Mouse (Mus musculus) adipocyte (in vitro differentiated cells): ENCODE results near the gene Gjb4.

Experiments used
- DNase-seq: peaks from one replicate; pipeline ENCODE4 v3.0.0-alpha.2; 2016; ENCODE audit warnings: low spot score

Gjb4 gene

DNA sequence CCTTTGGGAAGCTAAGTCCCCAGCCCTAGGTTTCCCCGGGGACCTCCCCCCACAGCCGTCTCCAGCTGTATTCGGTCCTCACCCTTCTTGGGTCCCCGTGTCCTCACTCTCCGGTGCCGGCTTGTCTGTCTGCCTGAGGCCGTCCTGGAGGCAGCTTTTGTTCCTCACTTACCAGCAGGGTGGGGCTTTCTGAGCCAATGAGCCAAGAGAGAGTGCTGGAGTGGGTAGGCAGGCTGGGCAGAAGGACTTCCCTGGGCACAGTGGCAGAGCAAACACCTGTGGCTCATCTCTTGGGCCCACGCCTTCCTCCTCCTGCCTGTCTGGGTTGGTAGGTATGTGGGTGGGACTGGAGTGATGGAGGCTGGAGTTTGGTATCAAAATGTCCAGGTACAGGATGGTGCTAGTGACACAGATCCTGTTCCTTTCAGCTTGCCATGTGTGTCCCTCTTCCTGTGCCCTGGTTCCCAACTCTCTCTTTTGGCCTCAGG lies at the start of gene Gjb4:
Gene Gjb4, minus strand, starts transcription at position 131 of the 488 bp plus-strand sequence.
- DNase-seq, result no peak

GRCm38 (mm10) chr4:127402614-127403013 lies 48.7 kb upstream of the Gjb4 start:
- DNase-seq, result no peak

GRCm38 (mm10) chr4:127402166-127402565 lies 48.3 kb upstream of the Gjb4 start:
- DNase-seq, result no peak

DNA sequence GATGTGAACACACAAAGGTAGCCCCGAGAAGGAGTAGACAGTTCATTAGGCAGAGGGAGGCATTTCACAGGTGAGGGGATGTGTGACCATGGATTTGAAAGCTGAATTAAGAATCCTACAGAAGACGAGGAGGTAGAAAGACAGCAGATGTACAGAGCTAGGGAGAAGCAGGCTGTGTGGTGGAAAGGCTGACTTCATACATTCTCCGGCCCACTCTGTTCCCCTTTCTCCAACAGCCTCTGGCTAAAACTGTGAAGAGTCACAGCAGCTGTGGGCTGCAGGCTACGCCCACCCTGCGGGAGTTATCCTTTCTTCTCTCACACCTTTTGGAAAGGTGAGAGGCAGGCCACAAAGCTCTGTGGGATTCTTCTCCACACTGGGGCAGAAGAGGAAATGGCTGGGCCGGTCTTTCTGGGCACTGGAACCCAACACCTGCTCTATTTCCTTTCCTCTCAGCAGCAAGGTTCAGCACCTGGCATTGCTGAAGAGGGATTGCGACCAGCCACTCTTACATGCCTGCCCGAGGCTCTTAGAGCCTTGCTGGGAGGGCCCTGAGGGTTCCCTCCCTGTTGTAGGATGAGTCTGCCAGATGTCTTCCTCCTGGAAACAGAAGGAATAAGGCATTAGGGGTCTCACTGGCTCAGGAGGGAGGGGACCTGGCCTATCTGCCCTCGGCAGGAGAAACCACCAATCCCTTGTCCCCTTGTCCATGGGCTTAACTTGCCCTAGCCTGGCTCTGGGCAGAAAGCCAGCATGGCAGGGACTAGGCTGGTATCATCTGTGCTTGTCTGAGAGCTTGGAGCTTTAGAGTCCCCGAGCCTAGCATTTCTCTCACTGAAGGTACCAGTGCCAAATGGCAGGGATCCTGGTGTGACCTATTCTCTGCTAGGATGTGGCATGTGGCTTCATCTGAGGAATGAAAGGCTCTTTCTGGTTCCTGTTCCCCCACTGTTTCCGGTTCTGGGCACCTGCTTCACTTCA lies 46.6 kb upstream of the Gjb4 start:
- no peak for DNase-seq

- no peak for DNase-seq
These were observed 41.7 kb upstream of the Gjb4 start for GRCm38 (mm10) chr4:127395591-127395990.

DNA sequence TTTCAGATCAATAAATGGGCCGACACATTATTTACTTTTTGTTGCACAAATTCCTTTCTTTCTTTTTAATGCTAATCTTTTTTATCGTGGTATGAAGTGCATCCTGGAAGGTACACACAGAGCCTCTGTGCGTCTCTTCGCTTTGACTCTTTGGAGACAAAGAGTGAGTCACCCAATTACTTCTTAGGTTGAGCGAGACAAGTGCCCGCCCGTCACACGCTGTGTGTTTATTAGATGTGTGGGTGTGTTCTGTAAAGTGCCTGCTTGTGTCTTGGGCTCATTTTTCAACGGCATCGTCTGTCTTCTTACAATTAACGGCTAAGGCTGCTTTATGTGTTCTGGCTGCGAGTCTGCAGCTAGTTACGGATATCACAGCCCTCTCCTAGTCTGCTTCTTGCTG lies 35.8 kb upstream of the Gjb4 start:
- DNase-seq, result no peak

- no peak for DNase-seq
These were observed 23.5 kb upstream of the Gjb4 start for GRCm38 (mm10) chr4:127377344-127377743.

GRCm38 (mm10) chr4:127375541-127376177 lies 21.8 kb upstream of the Gjb4 start:
- no peak for DNase-seq

DNA sequence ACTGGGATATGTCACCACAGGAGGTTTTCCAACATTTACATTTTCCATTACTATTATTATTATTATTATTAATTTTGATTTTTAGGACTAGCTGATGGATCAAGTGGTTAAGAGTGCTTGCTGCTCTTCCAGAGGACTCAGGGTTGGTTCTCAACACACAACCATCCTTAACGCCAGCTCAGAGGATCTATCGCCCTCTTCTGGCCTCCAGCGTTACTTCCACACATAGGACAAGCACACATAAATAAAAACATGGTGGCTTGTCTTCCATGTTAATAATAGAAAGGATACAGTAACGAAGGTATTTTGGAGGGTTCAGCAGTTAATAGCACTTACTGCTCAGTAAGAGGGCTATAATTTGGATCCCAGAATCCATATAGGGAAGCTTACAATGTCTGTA lies 20.8 kb upstream of the Gjb4 start:
- DNase-seq, result no peak

DNA sequence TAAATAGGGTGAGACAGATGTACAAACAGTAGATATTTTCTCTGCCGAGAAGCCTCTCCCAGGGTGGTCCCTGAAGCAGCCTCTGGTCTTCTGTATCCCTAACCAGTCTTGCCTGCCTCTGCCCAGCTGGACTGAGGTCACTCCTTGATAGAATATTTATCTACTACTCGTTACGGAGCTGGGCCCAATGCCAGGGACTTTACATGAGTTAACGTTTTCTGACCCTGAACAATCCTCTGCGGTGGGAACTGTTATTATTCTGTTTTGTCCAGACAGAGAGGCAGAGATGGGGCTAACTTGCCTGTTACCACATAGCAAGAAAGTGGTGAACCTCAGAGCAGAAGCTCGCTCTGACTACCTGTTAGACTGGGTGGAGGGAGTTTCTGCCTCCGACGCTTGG lies 19.6 kb upstream of the Gjb4 start:
- no peak for DNase-seq

DNA sequence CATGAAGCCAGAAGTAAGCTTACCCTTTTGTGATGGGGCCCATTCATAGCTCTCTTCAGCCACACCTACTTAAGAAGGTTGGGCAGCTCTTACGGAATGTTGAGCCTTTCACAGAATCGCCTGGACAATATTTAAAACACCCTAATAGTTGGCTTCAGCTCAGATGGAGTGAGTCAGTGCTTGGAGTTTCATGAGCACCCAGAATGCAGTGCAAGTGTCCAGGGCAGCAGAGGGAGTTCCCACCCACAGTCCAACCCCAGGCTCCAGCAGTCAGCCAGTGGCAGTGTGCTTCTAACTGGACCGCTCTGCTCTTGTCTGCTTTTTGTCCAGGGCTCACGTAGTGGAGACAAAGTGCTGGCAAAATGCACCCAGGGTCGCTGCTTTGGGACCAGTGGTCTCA lies 17.7 kb upstream of the Gjb4 start:
- DNase-seq, result peak; percentile 28

- DNase-seq, result no peak
These were observed 16.6 kb upstream of the Gjb4 start for GRCm38 (mm10) chr4:127370447-127370846.

DNA sequence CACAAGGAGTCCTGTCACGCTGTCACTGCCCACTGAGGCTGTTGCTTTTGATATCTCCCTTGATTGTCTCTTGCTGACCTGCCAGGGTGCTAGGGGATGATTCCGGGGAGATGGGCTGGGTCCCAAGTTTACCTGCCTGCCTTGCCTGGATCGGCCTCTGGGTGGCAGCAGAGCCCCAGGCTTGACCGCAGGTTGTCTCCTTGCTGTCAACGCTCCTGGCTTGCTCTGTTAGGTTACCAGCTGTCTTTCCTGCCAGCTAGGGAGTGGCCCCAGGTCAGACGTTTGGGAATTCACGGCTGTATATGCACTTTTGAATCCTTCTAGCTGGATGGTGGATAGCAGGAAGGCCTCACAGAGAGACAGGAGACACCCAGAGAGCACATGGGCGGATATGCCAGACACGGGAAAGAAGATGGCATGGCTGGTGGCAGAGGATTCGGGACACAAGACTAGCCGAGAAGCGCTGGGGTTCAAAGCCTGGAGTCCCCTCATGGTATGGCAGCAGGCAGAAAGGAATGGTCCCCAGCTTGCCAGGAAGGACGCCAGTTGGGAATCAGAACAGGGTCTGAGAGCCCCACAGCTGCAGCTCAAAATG lies 14.6 kb upstream of the Gjb4 start:
- peak; percentile 42 for DNase-seq

GRCm38 (mm10) chr4:127365834-127366233 lies 12.0 kb upstream of the Gjb4 start:
- no peak for DNase-seq

- DNase-seq, result no peak
These were observed 11.6 kb upstream of the Gjb4 start for GRCm38 (mm10) chr4:127365433-127365832.

DNA sequence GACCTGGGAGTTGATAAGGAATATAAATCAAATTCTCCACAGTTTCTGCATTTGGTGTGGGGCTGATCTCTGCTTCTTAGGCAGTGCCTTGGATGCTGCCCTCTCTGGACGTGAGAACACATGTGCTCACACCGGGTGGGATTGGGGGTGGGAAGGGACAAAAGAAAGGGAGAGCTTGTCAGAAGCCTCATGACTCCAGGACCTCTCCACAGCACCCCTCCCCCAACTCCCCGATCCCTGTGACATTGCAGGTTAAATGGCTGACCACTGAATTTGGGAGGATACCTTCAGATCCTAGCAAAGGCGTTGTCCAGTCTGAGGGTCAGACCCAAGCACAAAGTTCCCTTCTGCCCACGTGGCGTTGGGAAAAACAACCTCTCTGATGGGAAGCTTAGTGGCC lies 10.6 kb upstream of the Gjb4 start:
- no peak for DNase-seq

- no peak for DNase-seq
These were observed 9.4 kb upstream of the Gjb4 start for GRCm38 (mm10) chr4:127363331-127363730.

GRCm38 (mm10) chr4:127362520-127362919 lies 8.6 kb upstream of the Gjb4 start:
- no peak for DNase-seq

DNA sequence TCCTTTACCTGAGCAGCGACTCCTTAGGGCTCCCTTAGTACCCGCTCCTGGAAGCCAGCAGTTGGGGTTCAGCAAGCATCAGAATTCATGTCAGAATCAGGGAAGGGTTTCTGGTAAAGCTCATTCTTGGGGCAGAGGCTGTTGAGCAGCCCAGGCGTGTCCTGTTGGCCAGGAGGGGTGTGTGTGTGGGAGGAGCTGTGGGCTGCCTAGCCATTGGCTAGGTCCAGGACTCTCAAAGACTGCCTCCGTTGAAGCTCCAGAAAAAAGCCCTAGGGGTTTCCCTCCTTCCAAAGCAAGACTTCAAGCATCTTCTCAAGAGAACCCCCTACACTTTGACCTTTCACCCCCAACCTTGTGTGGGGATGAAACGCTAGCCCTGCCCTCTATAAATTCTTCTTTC lies 4.1 kb upstream of the Gjb4 start, which contains the start of gene Gjb5:
Gene Gjb5, minus strand, starts transcription at position 164 of the 400 bp plus-strand sequence.
- no peak for DNase-seq

GRCm38 (mm10) chr4:127354506-127355485 lies 915 bp upstream of the Gjb4 start:
- peak; percentile 18 for DNase-seq

DNA sequence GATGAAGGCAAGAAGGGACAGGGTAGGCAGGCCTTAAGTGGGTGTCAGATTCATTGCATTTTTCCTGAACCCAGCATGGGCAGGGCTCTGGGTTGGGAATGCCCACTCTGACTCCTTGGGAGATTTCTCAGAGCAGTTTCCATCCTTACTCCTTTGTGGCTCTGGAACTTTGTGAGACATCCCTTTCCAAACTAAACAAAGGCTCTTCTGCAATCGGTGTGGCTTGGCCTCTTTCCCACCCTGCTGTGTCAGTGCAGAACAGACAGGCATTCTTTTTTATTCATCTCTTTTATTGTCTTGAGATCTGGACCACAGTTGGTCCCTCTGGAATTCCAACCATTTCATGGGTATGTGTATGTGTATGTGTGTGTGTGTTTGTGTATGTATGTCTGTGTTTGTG lies 1.3 kb downstream of the Gjb4 start:
- peak; percentile 64 for DNase-seq
